Mouse (Mus musculus): ENCODE measurements around the gene Trmo.

DNA sequence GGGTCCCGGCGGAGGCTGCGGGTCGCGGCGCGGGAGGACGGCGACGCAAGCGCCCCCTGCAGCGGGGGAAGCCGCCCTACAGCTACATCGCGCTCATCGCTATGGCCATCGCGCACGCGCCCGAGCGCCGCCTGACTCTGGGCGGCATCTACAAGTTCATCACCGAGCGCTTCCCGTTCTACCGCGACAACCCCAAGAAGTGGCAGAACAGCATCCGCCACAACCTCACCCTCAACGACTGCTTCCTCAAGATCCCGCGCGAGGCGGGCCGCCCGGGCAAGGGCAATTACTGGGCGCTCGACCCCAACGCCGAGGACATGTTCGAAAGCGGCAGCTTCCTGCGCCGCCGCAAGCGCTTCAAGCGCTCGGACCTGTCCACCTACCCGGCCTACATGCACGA lies 44.9 kb downstream of the Trmo start:
- TF ChIP-seq CTCF (IDR thresholded peaks at IDR 0.05; ENCODE audit: control insufficient read depth, insufficient read depth, low read length) (no peak), POLR2A (IDR thresholded peaks at IDR 0.05; ENCODE audit: borderline replicate concordance, control insufficient read depth, low read depth, low read length) (no peak)

All from bone marrow, adult 2 months (tissue).